Comparison of ENCODE assay signal across 11 mouse cellular contexts in the genomic region with DNA sequence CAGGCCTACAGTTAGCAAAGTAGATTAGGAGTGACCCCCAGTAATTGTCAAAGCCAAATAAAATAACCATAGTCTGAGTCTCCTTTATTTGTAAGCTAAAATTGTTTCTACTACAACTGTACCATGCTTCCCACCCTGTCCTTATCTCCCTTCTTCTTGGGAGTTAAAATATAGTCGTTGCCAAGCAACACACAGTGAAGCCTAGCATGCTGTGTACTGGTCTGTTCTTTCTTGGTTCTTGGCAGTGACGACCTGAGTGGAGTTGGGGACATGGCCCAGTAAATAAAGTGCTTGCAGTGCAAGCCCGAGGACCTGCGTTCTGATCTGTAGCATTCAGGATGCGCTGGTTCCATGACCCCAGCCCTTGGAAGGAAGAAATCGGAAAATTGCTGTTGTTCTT.
"Had no signal": no experiment of that assay in that cellular context is flagged by ENCODE, and none has a peak within 500 bp of the region (broad histone marks: within the 10 kb centered on the region; RNA-seq: fewer than 3 reads in every experiment).

No protein-coding gene starts in this region.

- H3K4me1 ChIP-seq: limb, embryonic 13.5 days; midbrain, embryonic 12.5 days; neural tube, embryonic 13.5 days had no signal

- H3K27me3 ChIP-seq: limb, embryonic 13.5 days; midbrain, embryonic 12.5 days; neural tube, embryonic 13.5 days had no signal

- H3K4me2 ChIP-seq: limb, embryonic 13.5 days; midbrain, embryonic 12.5 days; neural tube, embryonic 13.5 days had no signal

- DNase-seq: left cerebral cortex, postnatal 4 days; lung, adult 18-20 months; retina, postnatal 1 day; right cerebral cortex, postnatal 4 days; spleen, adult 18-20 months; thymus, postnatal 36 days had no signal

- H3K27ac ChIP-seq: limb, embryonic 13.5 days; liver, embryonic 14.5 days; midbrain, embryonic 12.5 days; neural tube, embryonic 13.5 days had no signal

- H3K9ac ChIP-seq: limb, embryonic 13.5 days; liver, embryonic 14.5 days; midbrain, embryonic 12.5 days; neural tube, embryonic 13.5 days had no signal

- H3K36me3 ChIP-seq: limb, embryonic 13.5 days; midbrain, embryonic 12.5 days; neural tube, embryonic 13.5 days had no signal

- H3K4me3 ChIP-seq: limb, embryonic 13.5 days; midbrain, embryonic 12.5 days; neural tube, embryonic 13.5 days had no signal

- ATAC-seq: midbrain, embryonic 16.5 days had no signal

- H3K9me3 ChIP-seq: midbrain, embryonic 12.5 days; neural tube, embryonic 13.5 days had no signal
